ENCODE assay signal across 18 mouse cellular contexts in genomic region chr6:109245666-109246065, GRCm38 (mm10).
"Had no signal": no experiment of that assay in that cellular context is flagged by ENCODE, and none has a peak within 500 bp of the region (broad histone marks: within the 10 kb centered on the region; RNA-seq: fewer than 3 reads in every experiment).

No protein-coding gene starts in this region.

- H3K9ac ChIP-seq: liver, embryonic 15.5 days; liver, postnatal 0 days; lung, embryonic 15.5 days; neural tube, embryonic 12.5 days; stomach, embryonic 15.5 days had no signal

- H3K36me3 ChIP-seq: liver, embryonic 15.5 days; lung, embryonic 15.5 days; neural tube, embryonic 12.5 days; stomach, embryonic 15.5 days had no signal

- H3K4me3 ChIP-seq: liver, embryonic 15.5 days; lung, embryonic 15.5 days; megakaryocyte, embryonic 14.5 days; neural tube, embryonic 12.5 days; stomach, embryonic 15.5 days had no signal

- H3K9me3 ChIP-seq: liver, embryonic 15.5 days; lung, embryonic 15.5 days; neural tube, embryonic 12.5 days; stomach, embryonic 15.5 days had no signal

- H3K4me2 ChIP-seq: liver, embryonic 15.5 days; lung, embryonic 15.5 days; midbrain, embryonic 11.5 days; neural tube, embryonic 12.5 days; stomach, embryonic 15.5 days had no signal

- H3K4me1 ChIP-seq: liver, embryonic 15.5 days; lung, embryonic 15.5 days; megakaryocyte, embryonic 14.5 days; neural tube, embryonic 12.5 days; stomach, embryonic 15.5 days had no signal

- DNase-seq: liver, postnatal 0 days; lung, adult 2 months; lung, postnatal 14 days; lung, postnatal 36 days; right cerebral cortex, postnatal 14 days; thymus, adult 2 months; thymus, postnatal 25 days; thymus, postnatal 4 days had no signal

- H3K27ac ChIP-seq: liver, embryonic 15.5 days; lung, embryonic 15.5 days; macrophage; neural tube, embryonic 12.5 days; stomach, embryonic 15.5 days; stomach, postnatal 0 days had no signal

- H3K27me3 ChIP-seq: liver, embryonic 15.5 days; lung, embryonic 15.5 days; megakaryocyte, embryonic 14.5 days; neural tube, embryonic 12.5 days; stomach, embryonic 15.5 days had no signal

- ATAC-seq: liver, postnatal 0 days; lung, postnatal 0 days; midbrain, embryonic 16.5 days had no signal
